Mouse (Mus musculus) subcutaneous adipose tissue, adult 2 months (tissue): Measurements from ENCODE around the gene Acot5. TPM values are rescaled to one million over a fixed set of nuclear protein-coding genes. Genes with fewer than 3 reads are reported as not detected.

Source experiments
- polyA plus RNA-seq: library from polyadenylated mRNA; depleted of rRNA; stranded (reverse); fragments of >200 nt; gene quantifications from 2 replicates; pipeline ENCODE4 v1.2.3, GENCODE M21; 2012; ENCODE audit warnings: low replicate concordance; rRNA removed

Acot5 gene
- 0.08 TPM in 1 of 2 replicates, not detected in the other for polyA plus RNA-seq

DNA sequence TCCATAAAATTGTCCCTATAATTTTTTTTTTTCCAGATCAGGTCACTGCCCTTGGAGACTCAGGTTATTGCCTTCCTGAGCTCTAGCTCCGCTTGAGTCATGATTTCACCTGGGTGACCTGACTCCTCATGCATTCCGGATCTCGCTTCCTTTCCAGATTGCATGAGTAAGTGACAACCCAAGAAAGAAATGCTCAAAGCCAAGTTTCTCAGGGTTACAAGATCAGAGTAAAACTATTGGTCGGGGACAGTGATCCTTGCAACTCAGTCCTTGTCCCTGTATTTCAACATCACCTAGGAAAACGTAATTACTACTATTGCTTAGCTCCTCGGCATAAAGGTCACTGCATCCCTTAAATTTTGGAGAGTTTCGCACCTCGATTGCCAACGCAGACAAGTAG, at the start of gene Acot5:
Acot5 (plus strand) TSS at position 340 of the 400 bp plus-strand sequence.

DNA sequence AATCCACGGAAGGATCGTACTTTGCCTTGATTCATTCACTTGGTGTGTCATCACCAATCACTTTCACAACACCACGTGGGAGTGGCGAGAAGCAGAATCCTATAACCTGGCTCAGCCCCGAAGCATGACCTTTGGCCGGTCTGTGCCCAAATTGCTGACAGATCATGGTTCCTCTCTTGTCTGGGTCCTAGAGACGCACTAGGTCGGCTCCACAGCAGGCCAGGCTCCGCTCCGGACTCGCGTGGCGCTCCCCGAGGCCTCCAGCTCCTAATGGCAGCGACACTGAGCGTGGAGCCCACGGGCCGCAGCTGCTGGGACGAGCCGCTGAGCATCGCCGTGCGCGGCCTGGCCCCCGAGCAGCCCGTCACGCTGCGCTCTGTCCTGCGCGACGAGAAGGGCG, 30.9 kb upstream of the Acot5 start, which contains the start of gene Acot4:
Acot4 (plus strand) TSS at position 139 of the 400 bp plus-strand sequence.

DNA sequence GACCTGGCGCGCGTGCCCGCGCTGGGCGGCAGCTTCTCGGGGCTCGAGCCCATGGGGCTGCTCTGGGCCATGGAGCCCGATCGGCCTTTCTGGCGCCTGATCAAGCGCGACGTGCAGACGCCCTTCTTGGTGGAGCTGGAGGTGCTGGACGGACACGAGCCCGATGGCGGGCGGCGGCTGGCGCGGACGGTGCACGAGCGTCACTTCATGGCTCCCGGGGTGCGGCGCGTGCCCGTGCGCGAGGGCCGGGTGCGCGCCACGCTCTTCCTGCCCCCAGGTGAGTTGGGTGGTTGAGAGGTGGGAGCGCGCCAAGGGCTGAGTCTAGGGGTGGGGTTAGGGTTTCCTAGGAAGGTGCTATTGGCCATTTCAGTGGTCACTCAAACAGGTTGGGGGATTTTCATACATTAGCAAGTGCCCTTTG, 30.4 kb upstream of the Acot5 start, which contains the start of gene Gm49366:
Gm49366 (plus strand) TSS at position 245 of the 421 bp plus-strand sequence.

DNA sequence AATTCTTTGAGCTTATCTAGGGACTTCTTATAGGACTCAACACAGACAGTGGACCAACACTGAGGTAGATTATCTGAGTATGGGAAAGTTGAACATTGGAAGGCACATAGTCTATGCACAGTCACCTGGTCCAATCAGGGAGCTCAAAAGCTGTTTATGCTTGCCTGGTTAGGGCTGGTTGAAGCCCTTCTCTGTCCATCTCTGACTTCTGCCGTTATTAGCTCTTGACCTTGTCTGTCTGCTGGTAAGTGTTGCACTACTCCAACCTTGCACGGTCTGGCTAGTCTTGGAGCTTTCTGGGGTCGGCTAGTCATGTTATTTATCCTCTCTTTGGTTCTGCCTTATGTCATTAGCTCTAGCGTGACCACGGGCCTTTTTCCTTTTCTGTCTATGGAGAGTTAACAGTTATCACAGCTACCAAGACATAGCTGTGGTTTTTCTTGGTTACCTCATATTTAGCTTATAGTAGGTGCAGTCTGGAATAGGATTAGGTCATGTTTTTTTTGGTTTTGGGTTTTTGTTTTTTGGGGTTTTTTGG, 17.1 kb upstream of the Acot5 start, which contains the start of gene Acot3:
Acot3 (plus strand) TSS at position 208 of the 538 bp plus-strand sequence.

DNA sequence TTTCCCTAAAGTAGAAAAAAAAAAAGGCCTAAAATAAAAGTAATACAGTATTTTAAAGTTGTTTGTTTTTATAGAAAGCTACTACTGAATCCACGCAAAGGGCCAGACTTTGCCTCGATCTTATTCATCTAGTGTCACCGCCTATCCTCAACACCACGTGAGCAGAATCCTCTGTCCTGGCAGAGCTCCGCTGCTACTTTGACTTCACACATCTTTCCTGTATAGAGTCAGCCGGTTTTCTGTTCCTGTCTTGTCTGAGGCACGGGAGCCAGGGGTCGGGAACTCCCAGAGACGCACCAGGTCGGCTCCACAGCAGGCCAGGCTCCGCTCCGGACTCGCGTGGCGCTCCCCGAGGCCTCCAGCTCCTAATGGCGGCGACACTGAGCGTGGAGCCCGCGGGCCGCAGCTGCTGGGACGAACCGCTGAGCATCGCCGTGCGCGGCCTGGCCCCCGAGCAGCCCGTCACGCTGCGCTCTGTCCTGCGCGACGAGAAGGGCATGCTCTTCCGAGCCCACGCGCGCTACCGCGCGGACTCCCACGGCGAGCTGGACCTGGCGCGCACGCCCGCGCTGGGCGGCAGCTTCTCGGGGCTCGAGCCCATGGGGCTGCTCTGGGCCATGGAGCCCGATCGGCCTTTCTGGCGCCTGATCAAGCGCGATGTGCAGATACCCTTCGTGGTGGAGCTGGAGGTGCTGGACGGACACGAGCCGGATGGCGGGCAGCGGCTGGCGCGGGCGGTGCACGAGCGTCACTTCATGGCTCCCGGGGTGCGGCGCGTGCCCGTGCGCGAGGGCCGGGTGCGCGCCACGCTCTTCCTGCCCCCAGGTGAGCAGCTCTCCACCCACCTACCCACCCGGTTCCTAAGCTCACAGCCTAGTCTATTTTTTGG, 31.7 kb downstream of the Acot5 start, which contains the start of gene Acot6:
Acot6 (plus strand) TSS at position 51 of the 889 bp plus-strand sequence.

DNA sequence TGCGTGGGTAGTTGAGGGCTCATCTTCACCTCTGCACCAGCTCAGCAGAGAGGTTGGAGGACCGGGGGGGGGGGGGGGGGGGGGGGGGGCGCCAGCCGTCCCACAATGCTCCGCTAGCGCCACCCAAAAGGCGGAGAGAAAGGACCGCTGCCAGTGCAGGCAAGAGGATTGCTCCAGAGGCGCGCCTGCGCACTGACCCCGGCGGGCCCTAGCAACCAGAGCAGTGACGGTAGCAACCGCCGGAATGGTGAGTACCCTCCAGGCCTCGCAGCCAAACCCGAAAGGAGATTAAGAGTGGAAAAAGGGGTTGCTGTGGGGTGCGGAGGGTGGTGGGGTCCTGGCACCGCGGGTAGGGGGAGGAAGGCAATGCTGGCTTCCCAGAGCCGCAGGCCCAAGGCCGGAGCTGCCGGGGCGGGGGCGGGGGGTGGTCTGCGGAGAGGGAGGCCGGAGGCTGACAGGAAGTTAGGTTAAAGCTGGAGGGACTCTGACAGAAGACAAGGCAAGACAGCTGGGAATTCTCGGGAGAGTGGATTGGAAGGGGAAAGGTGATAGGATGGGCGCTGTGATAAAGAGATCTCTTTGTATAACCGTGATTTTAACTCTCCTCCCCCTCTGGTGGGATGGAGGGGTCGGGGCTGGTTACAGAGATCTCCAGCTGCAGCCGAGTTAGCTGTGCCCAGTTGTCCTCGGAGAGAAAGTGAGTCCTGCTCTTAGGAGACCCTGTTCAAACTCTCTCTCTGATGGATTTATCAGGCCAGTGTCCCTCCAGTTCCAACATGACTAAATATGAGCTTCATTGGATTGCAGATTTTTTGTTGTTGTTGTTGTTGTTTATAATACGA, 45.2 kb downstream of the Acot5 start, which contains the start of gene Dnal1:
Dnal1 (plus strand) TSS at position 214 of the 842 bp plus-strand sequence.

Other genes starting within 250 kb of the Acot5 start
- gene Numb, start 147.4 kb upstream of the Acot5 start, polyA plus RNA-seq: 53.2 and 55.1 TPM in 2 replicates
- gene Riox1, start 118.7 kb upstream of the Acot5 start, polyA plus RNA-seq: 3.5 and 13.8 TPM in 2 replicates
- not detected in 2 replicates for gene Heatr4, start 84.5 kb upstream of the Acot5 start, polyA plus RNA-seq
- 20.8 and 22.5 TPM in 2 replicates for gene Acot2, start 81.5 kb upstream of the Acot5 start, polyA plus RNA-seq
- 0.85 and 18.0 TPM in 2 replicates for gene Acot1, start 59.8 kb upstream of the Acot5 start, polyA plus RNA-seq
- gene Acot4, start 30.9 kb upstream of the Acot5 start, polyA plus RNA-seq: 1.8 and 3.2 TPM in 2 replicates
- gene Gm49366, start 30.4 kb upstream of the Acot5 start, polyA plus RNA-seq: not detected in 2 replicates
- not detected in 2 replicates for gene Acot3, start 17.2 kb upstream of the Acot5 start, polyA plus RNA-seq
- 2.9 and 6.7 TPM in 2 replicates for gene Acot6, start 31.3 kb downstream of the Acot5 start, polyA plus RNA-seq
- gene Dnal1, start 45.0 kb downstream of the Acot5 start, polyA plus RNA-seq: 2.8 and 6.8 TPM in 2 replicates
- 0.11 and 0.12 TPM in 2 replicates for gene Pnma1, start 79.2 kb downstream of the Acot5 start, polyA plus RNA-seq
- gene Elmsan1, start 149.6 kb downstream of the Acot5 start, polyA plus RNA-seq: 13.8 and 20.7 TPM in 2 replicates
- 21.2 and 34.9 TPM in 2 replicates for gene Ptgr2, start 215.9 kb downstream of the Acot5 start, polyA plus RNA-seq
- gene Zfp410, start 247.5 kb downstream of the Acot5 start, polyA plus RNA-seq: 30.1 and 36.9 TPM in 2 replicates